Mouse (Mus musculus) urinary bladder, adult 2 months (tissue): ENCODE results near the gene Prkcg. TPM values are rescaled to one million over a fixed set of nuclear protein-coding genes. Genes with fewer than 3 reads are reported as not detected.
A peak's percentile ranks its signal among the peaks of the same experiment; 100 is the strongest.

ENCODE experiments used
- DNase-seq: peaks from one replicate; pipeline ENCODE4 v3.0.0; 2022; ENCODE audit warnings: low spot score
- polyA plus RNA-seq: library from polyadenylated mRNA; depleted of rRNA; stranded (reverse); fragments of >200 nt; gene quantifications from 2 replicates; pipeline ENCODE4 v1.2.3, GENCODE M21; 2012

The Prkcg gene
- polyA plus RNA-seq, 1 experiment, result 1.6 TPM

- no peak for DNase-seq
Measured at GRCm38 (mm10) chr7:3317704-3318103, 28.7 kb downstream of the Prkcg start.

- DNase-seq, result no peak
Measured at GRCm38 (mm10) chr7:3320856-3321255, 31.9 kb downstream of the Prkcg start.

- DNase-seq, result no peak
Measured at GRCm38 (mm10) chr7:3323826-3324225, 34.8 kb downstream of the Prkcg start.

- no peak for DNase-seq
Measured at GRCm38 (mm10) chr7:3327961-3328360, 39.0 kb downstream of the Prkcg start.

- peak; percentile 63 for DNase-seq
Measured at GRCm38 (mm10) chr7:3329776-3330546, 41.0 kb downstream of the Prkcg start.

GRCm38 (mm10) chr7:3331171-3331570 is 42.2 kb downstream of the Prkcg start:
- DNase-seq, result no peak

GRCm38 (mm10) chr7:3331581-3332223 is 42.7 kb downstream of the Prkcg start:
- DNase-seq, result no peak

- no peak for DNase-seq
Measured at GRCm38 (mm10) chr7:3332224-3332615, 43.2 kb downstream of the Prkcg start.

GRCm38 (mm10) chr7:3332619-3333521 is 43.9 kb downstream of the Prkcg start, which contains the start of gene Cacng7:
TSS of gene Cacng7 (plus strand) at chr7:3332955.
- DNase-seq, result no peak

- no peak for DNase-seq
Measured at GRCm38 (mm10) chr7:3333542-3333941, 44.6 kb downstream of the Prkcg start.

- DNase-seq, result no peak
Measured at GRCm38 (mm10) chr7:3336412-3336811, 47.4 kb downstream of the Prkcg start.

- no peak for DNase-seq
Measured at GRCm38 (mm10) chr7:3338286-3338935, 49.4 kb downstream of the Prkcg start.

GRCm38 (mm10) chr7:3339010-3339409 is 50.0 kb downstream of the Prkcg start:
- DNase-seq, result no peak

- no peak for DNase-seq
Measured at GRCm38 (mm10) chr7:3343861-3344260, 54.9 kb downstream of the Prkcg start.

- no peak for DNase-seq
Measured at GRCm38 (mm10) chr7:3345301-3345700, 56.3 kb downstream of the Prkcg start.

- DNase-seq, result no peak
Measured at GRCm38 (mm10) chr7:3347366-3348287, 58.6 kb downstream of the Prkcg start.

- DNase-seq, result no peak
Measured at GRCm38 (mm10) chr7:3348326-3348725, 59.3 kb downstream of the Prkcg start.

GRCm38 (mm10) chr7:3349775-3350174 is 60.8 kb downstream of the Prkcg start:
- no peak for DNase-seq

- DNase-seq, result no peak
Measured at GRCm38 (mm10) chr7:3351536-3351935, 62.6 kb downstream of the Prkcg start.

- no peak for DNase-seq
Measured at GRCm38 (mm10) chr7:3354850-3355249, 65.9 kb downstream of the Prkcg start.

GRCm38 (mm10) chr7:3360678-3361077 is 71.7 kb downstream of the Prkcg start:
- DNase-seq, result no peak
